Mouse (Mus musculus): ENCODE measurements around the gene Siah1b.

Siah1b gene

GRCm38 (mm10) chrX:164076040-164076775 lies at the start of gene Siah1b:
Gene Siah1b, minus strand, starts transcription at chrX:164076493.
- DNase-seq, result peak; percentile 89 to 92

- DNase-seq, result no peak
Measured at GRCm38 (mm10) chrX:164123942-164124341, 47.6 kb upstream of the Siah1b start.

- no peak for DNase-seq
Measured at GRCm38 (mm10) chrX:164113744-164114143, 37.5 kb upstream of the Siah1b start.

GRCm38 (mm10) chrX:164111146-164111545 lies 34.9 kb upstream of the Siah1b start:
- DNase-seq, result no peak

- DNase-seq, result peak in 1 of 2 experiments; percentile 5
Measured at GRCm38 (mm10) chrX:164102656-164103055, 26.4 kb upstream of the Siah1b start.

- no peak for DNase-seq
Measured at GRCm38 (mm10) chrX:164102198-164102597, 25.9 kb upstream of the Siah1b start.

GRCm38 (mm10) chrX:164101483-164101882 lies 25.2 kb upstream of the Siah1b start:
- DNase-seq, result no peak

GRCm38 (mm10) chrX:164095838-164096237 lies 19.5 kb upstream of the Siah1b start:
- no peak for DNase-seq

GRCm38 (mm10) chrX:164093435-164093834 lies 17.1 kb upstream of the Siah1b start:
- DNase-seq, result no peak

- DNase-seq, result no peak
Measured at GRCm38 (mm10) chrX:164092300-164093169, 16.2 kb upstream of the Siah1b start.

GRCm38 (mm10) chrX:164089916-164090315 lies 13.6 kb upstream of the Siah1b start:
- DNase-seq, result no peak

- DNase-seq, result no peak
Measured at GRCm38 (mm10) chrX:164088582-164088981, 12.3 kb upstream of the Siah1b start, which contains the start of gene Cltrn. Gene Cltrn, plus strand, starts transcription at chrX:164088830.

- no peak for DNase-seq
Measured at GRCm38 (mm10) chrX:164082030-164082429, 5.7 kb upstream of the Siah1b start.

GRCm38 (mm10) chrX:164068968-164069367 lies 7.3 kb downstream of the Siah1b start:
- DNase-seq, result no peak

GRCm38 (mm10) chrX:164066185-164066584 lies 10.1 kb downstream of the Siah1b start:
- peak; percentile 38 to 39 for DNase-seq

GRCm38 (mm10) chrX:164059070-164059469 lies 17.2 kb downstream of the Siah1b start:
- DNase-seq, result no peak

- no peak for DNase-seq
Measured at GRCm38 (mm10) chrX:164058523-164058922, 17.8 kb downstream of the Siah1b start.

GRCm38 (mm10) chrX:164055726-164056125 lies 20.6 kb downstream of the Siah1b start:
- no peak for DNase-seq

GRCm38 (mm10) chrX:164046736-164047135 lies 29.6 kb downstream of the Siah1b start:
- no peak for DNase-seq

GRCm38 (mm10) chrX:164042069-164042468 lies 34.2 kb downstream of the Siah1b start:
- no peak for DNase-seq

- DNase-seq, result no peak
Measured at GRCm38 (mm10) chrX:164038882-164039281, 37.4 kb downstream of the Siah1b start.

GRCm38 (mm10) chrX:164035931-164036330 lies 40.4 kb downstream of the Siah1b start:
- DNase-seq, result no peak

- DNase-seq, result no peak
Measured at GRCm38 (mm10) chrX:164035401-164035800, 40.9 kb downstream of the Siah1b start.

- no peak for DNase-seq
Measured at GRCm38 (mm10) chrX:164032526-164032925, 43.8 kb downstream of the Siah1b start.

Measured in thymus, postnatal 36 days (tissue).